Mouse (Mus musculus): ENCODE measurements around the gene Chrdl2. TPM values are rescaled to one million over a fixed set of nuclear protein-coding genes. Genes with fewer than 3 reads are reported as not detected.
"Not testable (repeated sequence)": the region's sequence is repeated elsewhere in the genome, so short reads cannot be mapped to it uniquely, and the experiment has no call there.

Chrdl2 gene
- total RNA-seq, 2 experiments from 2014 or later, result 0.36 TPM; not detected in 1

- DNase-seq (ENCODE audit: low spot score), result no peak
- intact Hi-C loops (cut with DNase I), result no loop called here
These were observed 25.2 kb downstream of the Chrdl2 start for GRCm38 (mm10) chr7:100030996-100031749.

GRCm38 (mm10) chr7:100033672-100034071 lies 27.7 kb downstream of the Chrdl2 start:
- intact Hi-C loops (cut with DNase I), result no loop called here
- no peak for DNase-seq (ENCODE audit: low spot score)

GRCm38 (mm10) chr7:100034815-100035463 lies 29.0 kb downstream of the Chrdl2 start:
- intact Hi-C loops (cut with DNase I), result no loop called here
- DNase-seq (ENCODE audit: low spot score), result no peak

- no peak for DNase-seq (ENCODE audit: low spot score)
- intact Hi-C loops (cut with DNase I), result no loop called here
These were observed 30.1 kb downstream of the Chrdl2 start for GRCm38 (mm10) chr7:100036050-100036449.

- intact Hi-C loops (cut with DNase I), result no loop called here
- no peak for DNase-seq (ENCODE audit: low spot score)
These were observed 30.5 kb downstream of the Chrdl2 start for GRCm38 (mm10) chr7:100036495-100036894.

- DNase-seq (ENCODE audit: low spot score), result no peak
- intact Hi-C loops (cut with DNase I), result no loop called here
These were observed 36.1 kb downstream of the Chrdl2 start for GRCm38 (mm10) chr7:100042120-100042519.

- intact Hi-C loops (cut with DNase I), result no loop called here
- DNase-seq (ENCODE audit: low spot score), result no peak
These were observed 37.1 kb downstream of the Chrdl2 start for GRCm38 (mm10) chr7:100043096-100043495.

GRCm38 (mm10) chr7:100043605-100044031 lies 37.6 kb downstream of the Chrdl2 start:
- intact Hi-C loops (cut with DNase I), result no loop called here
- DNase-seq (ENCODE audit: low spot score), result no peak

GRCm38 (mm10) chr7:100046486-100046885 lies 40.5 kb downstream of the Chrdl2 start:
- no peak for DNase-seq (ENCODE audit: low spot score)
- intact Hi-C loops (cut with DNase I), result no loop called here

GRCm38 (mm10) chr7:100051904-100052303 lies 45.9 kb downstream of the Chrdl2 start:
- no peak for DNase-seq (ENCODE audit: low spot score)
- intact Hi-C loops (cut with DNase I), result no loop called here

GRCm38 (mm10) chr7:100052991-100053390 lies 47.0 kb downstream of the Chrdl2 start:
- intact Hi-C loops (cut with DNase I); DNase-seq (ENCODE audit: low spot score): not testable (repeated sequence)

GRCm38 (mm10) chr7:100073959-100074358 lies 68.0 kb downstream of the Chrdl2 start:
- intact Hi-C loops (cut with DNase I), result no loop called here
- DNase-seq (ENCODE audit: low spot score), result peak; percentile 27

- intact Hi-C loops (cut with DNase I), result no loop called here
- no peak for DNase-seq (ENCODE audit: low spot score)
These were observed 70.3 kb downstream of the Chrdl2 start for GRCm38 (mm10) chr7:100076296-100076695.

- DNase-seq (ENCODE audit: low spot score), result no peak
- intact Hi-C loops (cut with DNase I), result no loop called here
These were observed 71.1 kb downstream of the Chrdl2 start for GRCm38 (mm10) chr7:100077071-100077470.

GRCm38 (mm10) chr7:100080087-100080781 lies 74.3 kb downstream of the Chrdl2 start:
- intact Hi-C loops (cut with DNase I), result no loop called here
- no peak for DNase-seq (ENCODE audit: low spot score)

GRCm38 (mm10) chr7:100082836-100083235 lies 76.9 kb downstream of the Chrdl2 start:
- intact Hi-C loops (cut with DNase I), result no loop called here
- no peak for DNase-seq (ENCODE audit: low spot score)

- DNase-seq (ENCODE audit: low spot score), result no peak
- intact Hi-C loops (cut with DNase I), result no loop called here
These were observed 77.8 kb downstream of the Chrdl2 start for GRCm38 (mm10) chr7:100083812-100084211.

Measured in heart, postnatal 25 days (tissue).